Mouse (Mus musculus) liver, adult 2 months (tissue): Measurements from ENCODE around the gene St7.

Experiments used
- CTCF ChIP-seq: fragments of 200-500 bp; IDR thresholded peaks from 2 replicates; pipeline ENCODE4 v1.5.1; 2011; ENCODE audit warnings: low read depth, low read length, control low read depth
- POLR2A ChIP-seq: fragments of 200-500 bp; IDR thresholded peaks from 2 replicates; pipeline ENCODE4 v1.6.1; 2011; ENCODE audit warnings: low read length, control low read depth; ENCODE audit not compliant: insufficient read depth; ENCODE audit errors: extremely low read depth

- TF ChIP-seq CTCF, result no peak
- TF ChIP-seq POLR2A, result no peak
Observed at GRCm38 (mm10) chr6:17800694-17801093, 108.0 kb downstream of the St7 start.
